Mouse (Mus musculus): ENCODE results near the gene Cadm1. TPM values are rescaled to one million over a fixed set of nuclear protein-coding genes. Genes with fewer than 3 reads are reported as not detected.

Cadm1 gene
- polyA plus RNA-seq, 1 experiment = 1.8 TPM

GRCm38 (mm10) chr9:47714541-47714940, 184.6 kb downstream of the Cadm1 start:
- no peak for DNase-seq (ENCODE audit: low read depth, low spot score)
- WGBS = 61% methylated on average over 2 of the region's 2 CpGs

- 70% methylated on average over 3 of the region's 3 CpGs for WGBS
These were observed 185.4 kb downstream of the Cadm1 start for GRCm38 (mm10) chr9:47715415-47715814.

GRCm38 (mm10) chr9:47716883-47717282, 186.9 kb downstream of the Cadm1 start:
- WGBS = 89% methylated on average over 16 of the region's 16 CpGs

More at GRCm38 (mm10) chr9:47715415-47715814, 185.4 kb downstream of the Cadm1 start:
- no peak for DNase-seq (ENCODE audit: low read depth, low spot score)

GRCm38 (mm10) chr9:47727611-47728010, 197.6 kb downstream of the Cadm1 start:
- 26% methylated on average over 3 of the region's 3 CpGs for WGBS
- no peak for DNase-seq (ENCODE audit: low read depth, low spot score)

More at GRCm38 (mm10) chr9:47716883-47717282, 186.9 kb downstream of the Cadm1 start:
- DNase-seq (ENCODE audit: low read depth, low spot score) = no peak

GRCm38 (mm10) chr9:47728852-47729251, 198.9 kb downstream of the Cadm1 start:
- 31% methylated on average over 5 of the region's 5 CpGs for WGBS

GRCm38 (mm10) chr9:47730247-47730646, 200.3 kb downstream of the Cadm1 start:
- DNase-seq (ENCODE audit: low read depth, low spot score) = no peak
- 84% methylated on average over 6 of the region's 6 CpGs for WGBS

More at GRCm38 (mm10) chr9:47728852-47729251, 198.9 kb downstream of the Cadm1 start:
- no peak for DNase-seq (ENCODE audit: low read depth, low spot score)

GRCm38 (mm10) chr9:47733780-47734451, 203.9 kb downstream of the Cadm1 start:
- WGBS = 76% methylated on average over 13 of the region's 13 CpGs
- DNase-seq (ENCODE audit: low read depth, low spot score) = no peak

- no peak for DNase-seq (ENCODE audit: low read depth, low spot score)
- 90% methylated on average over 5 of the region's 5 CpGs for WGBS
These were observed 204.9 kb downstream of the Cadm1 start for GRCm38 (mm10) chr9:47734905-47735304.

GRCm38 (mm10) chr9:47738799-47739198, 208.8 kb downstream of the Cadm1 start:
- 93% methylated on average over 4 of the region's 4 CpGs for WGBS
- no peak for DNase-seq (ENCODE audit: low read depth, low spot score)

- no peak for DNase-seq (ENCODE audit: low read depth, low spot score)
- WGBS = 75% methylated on average over 7 of the region's 7 CpGs
These were observed 209.3 kb downstream of the Cadm1 start for GRCm38 (mm10) chr9:47739276-47739675.

- WGBS = 52% methylated on average over 3 of the region's 3 CpGs
- DNase-seq (ENCODE audit: low read depth, low spot score) = no peak
These were observed 211.8 kb downstream of the Cadm1 start for GRCm38 (mm10) chr9:47741751-47742150.

GRCm38 (mm10) chr9:47744916-47745315, 214.9 kb downstream of the Cadm1 start:
- WGBS = 83% methylated on average over 3 of the region's 3 CpGs
- no peak for DNase-seq (ENCODE audit: low read depth, low spot score)

- 84% methylated on average over 7 of the region's 7 CpGs for WGBS
- no peak for DNase-seq (ENCODE audit: low read depth, low spot score)
These were observed 215.7 kb downstream of the Cadm1 start for GRCm38 (mm10) chr9:47745716-47746115.

GRCm38 (mm10) chr9:47749160-47749559, 219.2 kb downstream of the Cadm1 start:
- DNase-seq (ENCODE audit: low read depth, low spot score) = no peak
- WGBS = 92% methylated on average over 5 of the region's 5 CpGs

GRCm38 (mm10) chr9:47752516-47752915, 222.5 kb downstream of the Cadm1 start:
- no peak for DNase-seq (ENCODE audit: low read depth, low spot score)
- WGBS = 27% methylated on average over 5 of the region's 5 CpGs

- 58% methylated on average over 7 of the region's 7 CpGs for WGBS
- DNase-seq (ENCODE audit: low read depth, low spot score) = no peak
These were observed 223.2 kb downstream of the Cadm1 start for GRCm38 (mm10) chr9:47753127-47753526.

- 56% methylated on average over 12 of the region's 12 CpGs for WGBS
- no peak for DNase-seq (ENCODE audit: low read depth, low spot score)
These were observed 225.1 kb downstream of the Cadm1 start for GRCm38 (mm10) chr9:47755119-47755518.

- 84% methylated on average over 2 of the region's 2 CpGs for WGBS
- DNase-seq (ENCODE audit: low read depth, low spot score) = no peak
These were observed 227.8 kb downstream of the Cadm1 start for GRCm38 (mm10) chr9:47757798-47758197.

GRCm38 (mm10) chr9:47758320-47758719, 228.3 kb downstream of the Cadm1 start:
- WGBS = 60% methylated on average over 3 of the region's 3 CpGs

GRCm38 (mm10) chr9:47759807-47760206, 229.8 kb downstream of the Cadm1 start:
- 76% methylated on average over 7 of the region's 7 CpGs for WGBS
- no peak for DNase-seq (ENCODE audit: low read depth, low spot score)

More at GRCm38 (mm10) chr9:47758320-47758719, 228.3 kb downstream of the Cadm1 start:
- DNase-seq (ENCODE audit: low read depth, low spot score) = no peak

- 85% methylated on average over 5 of the region's 5 CpGs for WGBS
- DNase-seq (ENCODE audit: low read depth, low spot score) = no peak
These were observed 231.6 kb downstream of the Cadm1 start for GRCm38 (mm10) chr9:47761601-47762000.

- WGBS = 89% methylated on average over 5 of the region's 5 CpGs
- DNase-seq (ENCODE audit: low read depth, low spot score) = no peak
These were observed 232.9 kb downstream of the Cadm1 start for GRCm38 (mm10) chr9:47762913-47763312.
